Mouse (Mus musculus): ENCODE results near the gene Fgfr2. TPM values are rescaled to one million over a fixed set of nuclear protein-coding genes. Genes with fewer than 3 reads are reported as not detected.
A peak's percentile ranks its signal among the peaks of the same experiment; 100 is the strongest.

The Fgfr2 gene
- polyA plus RNA-seq, 1 experiment from 2014 or later = 93.6 TPM

- Histone ChIP-seq H3K27me3 (ENCODE audit: control insufficient read depth, insufficient read depth, low read length) (peaks cover 96% of the 10 kb centered on the region), H3K4me3 (ENCODE audit: low read depth, low read length) (peak overlapping the region; percentile 34), H3K27ac (ENCODE audit: low read depth, low read length) (no peak overlapping the region), H3K9ac (ENCODE audit: low read length) (peak overlapping the region; percentile 14; the same call in 1 of the 2 replicates), H3K4me1 (replicated peaks; ENCODE audit: control insufficient read depth, insufficient read depth, low read length) (peaks cover 22% of the 10 kb centered on the region), H3K9me3 (ENCODE audit: control insufficient read depth, low read length) (no peaks in the 10 kb centered on the region), H3K4me2 (ENCODE audit: low read depth, low read length, severe bottlenecking) (peak overlapping the region; percentile 79), H3K36me3 (ENCODE audit: control insufficient read depth, insufficient read depth, low read length) (no peaks in the 10 kb centered on the region)
- ATAC-seq (replicated peaks; ENCODE audit: low FRiP score) (peak; percentile 40; the same call in 1 of the 2 replicates), DNase-seq (ENCODE audit: low spot score) (no peak)
- WGBS = 1% methylated on average over 69 of the region's 71 CpGs
Measured at GRCm38 (mm10) chr7:131542872-131543622, 1580.1 kb downstream of the Fgfr2 start.

GRCm38 (mm10) chr7:131542115-131542871, 1580.9 kb downstream of the Fgfr2 start, which contains the start of gene Hmx3:
Gene Hmx3 (plus strand): TSS chr7:131542867.
- Histone ChIP-seq H3K27me3 (ENCODE audit: control insufficient read depth, insufficient read depth, low read length) (peaks cover 94% of the 10 kb centered on the region), H3K27ac (ENCODE audit: low read depth, low read length) (no peak within 1 kb of the TSS), H3K36me3 (ENCODE audit: control insufficient read depth, insufficient read depth, low read length) (no peaks in the 10 kb centered on the region), H3K4me3 (ENCODE audit: low read depth, low read length) (peak within 1 kb of the TSS; percentile 34), H3K9ac (ENCODE audit: low read length) (peak within 1 kb of the TSS; percentile 21; the same call in 1 of the 2 replicates), H3K4me2 (ENCODE audit: low read depth, low read length, severe bottlenecking) (peak within 1 kb of the TSS; percentile 79), H3K9me3 (ENCODE audit: control insufficient read depth, low read length) (no peaks in the 10 kb centered on the region), H3K4me1 (replicated peaks; ENCODE audit: control insufficient read depth, insufficient read depth, low read length) (peaks cover 22% of the 10 kb centered on the region)
- ATAC-seq (replicated peaks; ENCODE audit: low FRiP score) (peak; percentile 88), DNase-seq (ENCODE audit: low spot score) (peak; percentile 85)
- under 1% methylated on average over 59 of the region's 65 CpGs for WGBS

- H3K4me1 ChIP-seq (replicated peaks; ENCODE audit: control insufficient read depth, insufficient read depth, low read length) = peaks cover 22% of the 10 kb centered on the region
- DNase-seq (ENCODE audit: low spot score) = peak; percentile 53
- 0 out of 2 replicates have a peak overlapping the region, but pooled peaks have one; percentile 21 for H3K9ac ChIP-seq (ENCODE audit: low read length)
- H3K4me3 ChIP-seq (ENCODE audit: low read depth, low read length) = peak overlapping the region; percentile 34
- H3K36me3 ChIP-seq (ENCODE audit: control insufficient read depth, insufficient read depth, low read length) = no peaks in the 10 kb centered on the region
- peak overlapping the region; percentile 79 for H3K4me2 ChIP-seq (ENCODE audit: low read depth, low read length, severe bottlenecking)
- no peaks in the 10 kb centered on the region for H3K9me3 ChIP-seq (ENCODE audit: control insufficient read depth, low read length)
- ATAC-seq (replicated peaks; ENCODE audit: low FRiP score) = no peak
- no peak overlapping the region for H3K27ac ChIP-seq (ENCODE audit: low read depth, low read length)
- 1% methylated on average over 41 of the region's 41 CpGs for WGBS
- H3K27me3 ChIP-seq (ENCODE audit: control insufficient read depth, insufficient read depth, low read length) = peaks cover 90% of the 10 kb centered on the region
Measured at GRCm38 (mm10) chr7:131541184-131542114, 1581.7 kb downstream of the Fgfr2 start.

GRCm38 (mm10) chr7:131539979-131540378, 1583.2 kb downstream of the Fgfr2 start:
- no peak overlapping the region for H3K9ac ChIP-seq (ENCODE audit: low read length)
- ATAC-seq (replicated peaks; ENCODE audit: low FRiP score) (no peak), DNase-seq (ENCODE audit: low spot score) (peak; percentile 93)
- H3K27ac ChIP-seq (ENCODE audit: low read depth, low read length) = no peak overlapping the region
- under 1% methylated on average over 7 of the region's 7 CpGs for WGBS
- H3K4me3 ChIP-seq (ENCODE audit: low read depth, low read length) = no peak overlapping the region
- H3K27me3 ChIP-seq (ENCODE audit: control insufficient read depth, insufficient read depth, low read length) = peaks cover 79% of the 10 kb centered on the region
- no peak overlapping the region for H3K4me2 ChIP-seq (ENCODE audit: low read depth, low read length, severe bottlenecking)
- peaks cover 22% of the 10 kb centered on the region for H3K4me1 ChIP-seq (replicated peaks; ENCODE audit: control insufficient read depth, insufficient read depth, low read length)
- no peaks in the 10 kb centered on the region for H3K36me3 ChIP-seq (ENCODE audit: control insufficient read depth, insufficient read depth, low read length)
- no peaks in the 10 kb centered on the region for H3K9me3 ChIP-seq (ENCODE audit: control insufficient read depth, low read length)

- Histone ChIP-seq H3K4me1 (replicated peaks; ENCODE audit: control insufficient read depth, insufficient read depth, low read length) (no peaks in the 10 kb centered on the region), H3K36me3 (ENCODE audit: control insufficient read depth, insufficient read depth, low read length) (no peaks in the 10 kb centered on the region), H3K4me2 (ENCODE audit: low read depth, low read length, severe bottlenecking) (no peak overlapping the region), H3K27ac (ENCODE audit: low read depth, low read length) (no peak overlapping the region), H3K27me3 (ENCODE audit: control insufficient read depth, insufficient read depth, low read length) (no peaks in the 10 kb centered on the region), H3K9ac (ENCODE audit: low read length) (no peak overlapping the region), H3K4me3 (ENCODE audit: low read depth, low read length) (no peak overlapping the region), H3K9me3 (ENCODE audit: control insufficient read depth, low read length) (no peaks in the 10 kb centered on the region)
- ATAC-seq (replicated peaks; ENCODE audit: low FRiP score) (no peak), DNase-seq (ENCODE audit: low spot score) (no peak)
- WGBS = 79% methylated on average over 2 of the region's 2 CpGs
Measured at GRCm38 (mm10) chr7:131503739-131504138, 1619.4 kb downstream of the Fgfr2 start.

- ATAC-seq (replicated peaks; ENCODE audit: low FRiP score) = no peak
Measured at GRCm38 (mm10) chr7:131478403-131478802, 1644.7 kb downstream of the Fgfr2 start.

GRCm38 (mm10) chr7:131477140-131477539, 1646.0 kb downstream of the Fgfr2 start:
- H3K4me1 ChIP-seq (replicated peaks; ENCODE audit: control insufficient read depth, insufficient read depth, low read length) = no peaks in the 10 kb centered on the region
- no peak overlapping the region for H3K4me2 ChIP-seq (ENCODE audit: low read depth, low read length, severe bottlenecking)
- WGBS = 19% methylated on average over 8 of the region's 8 CpGs
- ATAC-seq (replicated peaks; ENCODE audit: low FRiP score) = no peak
- no peak overlapping the region for H3K27ac ChIP-seq (ENCODE audit: low read depth, low read length)
- H3K4me3 ChIP-seq (ENCODE audit: low read depth, low read length) = no peak overlapping the region
- H3K9me3 ChIP-seq (ENCODE audit: control insufficient read depth, low read length) = no peaks in the 10 kb centered on the region
- peaks cover 3% of the 10 kb centered on the region; the same call in 1 of the 2 replicates for H3K27me3 ChIP-seq (ENCODE audit: control insufficient read depth, insufficient read depth, low read length)
- H3K36me3 ChIP-seq (ENCODE audit: control insufficient read depth, insufficient read depth, low read length) = no peaks in the 10 kb centered on the region
- no peak overlapping the region for H3K9ac ChIP-seq (ENCODE audit: low read length)
- DNase-seq (ENCODE audit: low spot score) = no peak

More at GRCm38 (mm10) chr7:131478403-131478802, 1644.7 kb downstream of the Fgfr2 start:
- Histone ChIP-seq H3K9ac (ENCODE audit: low read length) (no peak overlapping the region), H3K4me2 (ENCODE audit: low read depth, low read length, severe bottlenecking) (no peak overlapping the region), H3K9me3 (ENCODE audit: control insufficient read depth, low read length) (no peaks in the 10 kb centered on the region), H3K4me1 (replicated peaks; ENCODE audit: control insufficient read depth, insufficient read depth, low read length) (no peaks in the 10 kb centered on the region), H3K27ac (ENCODE audit: low read depth, low read length) (no peak overlapping the region), H3K36me3 (ENCODE audit: control insufficient read depth, insufficient read depth, low read length) (no peaks in the 10 kb centered on the region), H3K4me3 (ENCODE audit: low read depth, low read length) (no peak overlapping the region), H3K27me3 (ENCODE audit: control insufficient read depth, insufficient read depth, low read length) (peaks cover 3% of the 10 kb centered on the region; the same call in 1 of the 2 replicates)
- 91% methylated on average over 5 of the region's 5 CpGs for WGBS
- no peak for DNase-seq (ENCODE audit: low spot score)

GRCm38 (mm10) chr7:131471551-131471950, 1651.6 kb downstream of the Fgfr2 start:
- Histone ChIP-seq H3K4me2 (ENCODE audit: low read depth, low read length, severe bottlenecking) (no peak overlapping the region), H3K36me3 (ENCODE audit: control insufficient read depth, insufficient read depth, low read length) (no peaks in the 10 kb centered on the region), H3K4me3 (ENCODE audit: low read depth, low read length) (no peak overlapping the region), H3K9me3 (ENCODE audit: control insufficient read depth, low read length) (0 out of 2 replicates have a peak, but pooled peaks cover 4% of the 10 kb centered on the region), H3K27me3 (ENCODE audit: control insufficient read depth, insufficient read depth, low read length) (peaks cover 36% of the 10 kb centered on the region), H3K27ac (ENCODE audit: low read depth, low read length) (no peak overlapping the region), H3K9ac (ENCODE audit: low read length) (no peak overlapping the region), H3K4me1 (replicated peaks; ENCODE audit: control insufficient read depth, insufficient read depth, low read length) (no peaks in the 10 kb centered on the region)
- 89% methylated on average over 5 of the region's 5 CpGs for WGBS
- DNase-seq (ENCODE audit: low spot score) (no peak), ATAC-seq (replicated peaks; ENCODE audit: low FRiP score) (no peak)
